Mouse (Mus musculus): ENCODE measurements around the gene Ldb2. TPM values are rescaled to one million over a fixed set of nuclear protein-coding genes. Genes with fewer than 3 reads are reported as not detected.

Gene Ldb2
- total and polyA plus RNA-seq, 3 experiments = not detected

GRCm38 (mm10) chr5:44726546-44727476 lies 72.7 kb downstream of the Ldb2 start:
- H3K9me3 ChIP-seq (replicated peaks; ENCODE audit: insufficient read depth, low read length) = no peaks in the 10 kb centered on the region
- no peak for DNase-seq (ENCODE audit: low read depth, low spot score)
- H3K27ac ChIP-seq (ENCODE audit: control insufficient read depth, low read depth, low read length) = no peak overlapping the region
- no peaks in the 10 kb centered on the region for H3K4me1 ChIP-seq (ENCODE audit: control insufficient read depth in 1 of 2, insufficient read depth in 2 of 2, low read length in 2 of 2)
- H3K4me3 ChIP-seq (ENCODE audit: control insufficient read depth in 1 of 2, insufficient read depth in 1 of 2, low read depth in 2 of 2, low read length in 2 of 2) = no peak overlapping the region
- H3K27me3 ChIP-seq (ENCODE audit: control insufficient read depth in 1 of 2, insufficient read depth in 2 of 2, low read length in 2 of 2) = no peaks in the 10 kb centered on the region
- no peak overlapping the region for H3K9ac ChIP-seq (ENCODE audit: control insufficient read depth, low read depth, low read length, poor library complexity, severe bottlenecking)
- TF ChIP-seq HCFC1 (IDR thresholded peaks at IDR 0.05; ENCODE audit: low read depth, low read length) (no peak), ZNF384 (IDR thresholded peaks at IDR 0.05; ENCODE audit: low read depth, low read length) (no peak), MYC (IDR thresholded peaks at IDR 0.05; ENCODE audit: low read depth, low read length) (no peak), SMC3 (IDR thresholded peaks at IDR 0.05; ENCODE audit: low read depth, low read length) (no peak), POLR2AphosphoS5 (IDR thresholded peaks at IDR 0.05; ENCODE audit: borderline replicate concordance, low read depth, low read length) (no peak), MYB (IDR thresholded peaks at IDR 0.05; ENCODE audit: low read depth, low read length) (no peak), NRF1 (IDR thresholded peaks at IDR 0.05; ENCODE audit: insufficient read depth, low read depth, low read length, poor library complexity, severe bottlenecking) (no peak), KAT2A (conservative IDR thresholded peaks at IDR 0.05; ENCODE audit: low read depth, low read length) (no peak), RCOR1 (IDR thresholded peaks at IDR 0.05; ENCODE audit: low read depth, low read length) (no peak), CHD2 (IDR thresholded peaks at IDR 0.05; ENCODE audit: low read length) (no peak), CHD1 (IDR thresholded peaks at IDR 0.05; ENCODE audit: low read depth, low read length) (no peak), POLR2AphosphoS2 (IDR thresholded peaks at IDR 0.05; ENCODE audit: low read length) (no peak), POLR2A (IDR thresholded peaks at IDR 0.05; ENCODE audit: control insufficient read depth in 1 of 2, insufficient read depth in 1 of 2, low read depth in 1 of 2, low read length in 2 of 2, poor library complexity in 1 of 2) (no peak), MXI1 (IDR thresholded peaks at IDR 0.05; ENCODE audit: low read depth, low read length) (no peak), NELFE (IDR thresholded peaks at IDR 0.05; ENCODE audit: low read depth, low read length) (no peak), TBP (IDR thresholded peaks at IDR 0.05; ENCODE audit: low read depth, low read length) (no peak), MAFK (IDR thresholded peaks at IDR 0.05; ENCODE audit: borderline replicate concordance, low read depth, low read length) (no peak), BHLHE40 (IDR thresholded peaks at IDR 0.05; ENCODE audit: borderline replicate concordance, low read depth, low read length) (no peak), ELF1 (IDR thresholded peaks at IDR 0.05; ENCODE audit: low read depth, low read length) (no peak), TAL1 (IDR thresholded peaks at IDR 0.05; ENCODE audit: low read length) (no peak)
- no peaks in the 10 kb centered on the region for H3K36me3 ChIP-seq (ENCODE audit: control insufficient read depth in 1 of 2, insufficient read depth in 2 of 2, low read length in 2 of 2)
- no peaks in the 10 kb centered on the region for H3K79me2 ChIP-seq (ENCODE audit: control insufficient read depth, insufficient read depth, low read length, poor library complexity)

- Histone ChIP-seq H3K9ac (ENCODE audit: control insufficient read depth, low read depth, low read length, poor library complexity, severe bottlenecking) (no peak overlapping the region), H3K9me3 (replicated peaks; ENCODE audit: insufficient read depth, low read length) (no peaks in the 10 kb centered on the region), H3K27ac (ENCODE audit: control insufficient read depth, low read depth, low read length) (no peak overlapping the region), H3K27me3 (ENCODE audit: control insufficient read depth in 1 of 2, insufficient read depth in 2 of 2, low read length in 2 of 2) (no peaks in the 10 kb centered on the region), H3K36me3 (ENCODE audit: control insufficient read depth in 1 of 2, insufficient read depth in 2 of 2, low read length in 2 of 2) (no peaks in the 10 kb centered on the region), H3K79me2 (ENCODE audit: control insufficient read depth, insufficient read depth, low read length, poor library complexity) (no peaks in the 10 kb centered on the region), H3K4me3 (ENCODE audit: control insufficient read depth in 1 of 2, insufficient read depth in 1 of 2, low read depth in 2 of 2, low read length in 2 of 2) (no peak overlapping the region), H3K4me1 (ENCODE audit: control insufficient read depth in 1 of 2, insufficient read depth in 2 of 2, low read length in 2 of 2) (no peaks in the 10 kb centered on the region)
- peak; percentile 23 for DNase-seq (ENCODE audit: low read depth, low spot score)
- TF ChIP-seq JUND (IDR thresholded peaks at IDR 0.05; ENCODE audit: low read depth, low read length) (no peak), ZMIZ1 (IDR thresholded peaks at IDR 0.05; ENCODE audit: low read depth, low read length) (no peak), GATA1 (IDR thresholded peaks at IDR 0.05; ENCODE audit: low read depth, low read length) (no peak), ETS1 (IDR thresholded peaks at IDR 0.05; ENCODE audit: low read depth, low read length) (no peak), TBP (IDR thresholded peaks at IDR 0.05; ENCODE audit: low read depth, low read length) (no peak), MAFK (IDR thresholded peaks at IDR 0.05; ENCODE audit: borderline replicate concordance, low read depth, low read length) (no peak), ZC3H11A (IDR thresholded peaks at IDR 0.05; ENCODE audit: low read depth, low read length) (no peak), USF1 (IDR thresholded peaks at IDR 0.05; ENCODE audit: low read depth, low read length) (no peak), ELF1 (IDR thresholded peaks at IDR 0.05; ENCODE audit: low read depth, low read length) (no peak)
Measured at GRCm38 (mm10) chr5:44725501-44725900, 74.0 kb downstream of the Ldb2 start.
